Mouse (Mus musculus): Measurements from ENCODE around the gene Maz. TPM values are rescaled to one million over a fixed set of nuclear protein-coding genes. Genes with fewer than 3 reads are reported as not detected.

Maz gene
- total and polyA plus RNA-seq, 2 experiments from 2014 or later = 15.6 to 89.3 TPM

DNA sequence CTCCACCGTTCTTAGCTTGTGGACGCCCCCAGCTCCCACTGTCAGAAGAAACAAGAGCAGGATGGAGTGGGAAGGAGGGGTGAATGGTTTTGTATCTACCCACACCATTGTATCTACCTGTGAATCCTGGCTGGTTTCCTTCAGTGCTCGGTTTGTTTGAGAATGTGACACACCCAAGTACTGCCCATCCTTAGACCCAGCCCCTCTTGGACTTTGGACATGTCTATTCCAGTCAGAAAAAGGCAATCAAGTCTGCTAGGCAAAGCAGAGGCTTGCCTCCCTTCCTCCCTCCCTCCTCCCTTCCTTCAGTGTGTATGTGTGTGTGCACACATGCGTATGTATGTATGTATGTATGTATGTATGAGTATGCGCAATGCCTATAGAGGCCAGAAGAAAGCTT is 23.2 kb downstream of the Maz start:
- peaks cover 14% of the 10 kb centered on the region; the same call in 1 of the 2 replicates for H3K4me1 ChIP-seq (ENCODE audit: control insufficient read depth, insufficient read depth)
- peaks cover 6% of the 10 kb centered on the region for H3K36me3 ChIP-seq (replicated peaks; ENCODE audit: control insufficient read depth, insufficient read depth, low read length)
- no peaks in the 10 kb centered on the region for H3K27me3 ChIP-seq (ENCODE audit: control insufficient read depth, insufficient read depth, low read length)
- no peak for TF ChIP-seq EP300 (IDR thresholded peaks at IDR 0.05; ENCODE audit: low read depth)
- no peak for TF ChIP-seq CTCF (IDR thresholded peaks at IDR 0.05; ENCODE audit: low read depth)
- H3K9ac ChIP-seq (replicated peaks; ENCODE audit: low read depth, low read length) = no peak overlapping the region
- WGBS = 82% methylated on average over 5 of the region's 5 CpGs
- no peak for ATAC-seq (ENCODE audit: insufficient read depth, low read depth)
- no peak overlapping the region for H3K4me2 ChIP-seq (ENCODE audit: low read depth, low read length)
- H3K4me3 ChIP-seq (ENCODE audit: low read depth, low read length) = no peak overlapping the region
- no peaks in the 10 kb centered on the region for H3K9me3 ChIP-seq (replicated peaks; ENCODE audit: control insufficient read depth, low read length)
- DNase-seq (ENCODE audit: low spot score) = no peak
- no peak overlapping the region for H3K27ac ChIP-seq (ENCODE audit: low read depth)

DNA sequence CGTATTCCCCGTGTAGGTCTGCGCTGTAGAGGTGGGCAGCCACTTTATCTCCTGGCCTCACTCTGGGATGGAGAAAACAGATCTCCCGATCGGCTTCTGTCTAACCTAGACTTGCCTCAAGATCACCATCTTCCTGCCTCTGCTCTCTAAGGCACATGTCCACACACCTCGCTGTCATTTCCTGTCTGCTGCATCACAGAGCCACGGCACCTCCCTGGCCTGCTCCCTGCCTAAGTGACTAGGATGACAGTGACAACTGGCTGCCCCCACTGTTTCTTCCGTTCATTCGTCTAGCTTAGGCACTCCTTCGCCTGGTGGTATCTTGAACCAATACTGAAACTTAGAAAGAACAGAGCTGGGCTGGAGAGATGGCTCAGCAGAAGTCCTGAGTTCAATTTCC is 27.3 kb downstream of the Maz start:
- Histone ChIP-seq H3K9me3 (replicated peaks; ENCODE audit: control insufficient read depth, low read length) (no peaks in the 10 kb centered on the region), H3K36me3 (replicated peaks; ENCODE audit: control insufficient read depth, insufficient read depth, low read length) (peaks cover 32% of the 10 kb centered on the region), H3K9ac (replicated peaks; ENCODE audit: low read depth, low read length) (no peak overlapping the region), H3K4me2 (ENCODE audit: low read depth, low read length) (no peak overlapping the region), H3K4me3 (ENCODE audit: low read depth, low read length) (no peak overlapping the region), H3K27me3 (ENCODE audit: control insufficient read depth, insufficient read depth, low read length) (no peaks in the 10 kb centered on the region), H3K27ac (ENCODE audit: low read depth) (no peak overlapping the region), H3K4me1 (ENCODE audit: control insufficient read depth, insufficient read depth) (no peaks in the 10 kb centered on the region)
- DNase-seq (ENCODE audit: low spot score) (no peak), ATAC-seq (ENCODE audit: insufficient read depth, low read depth) (no peak)
- 67% methylated on average over 10 of the region's 10 CpGs for WGBS
- TF ChIP-seq EP300 (IDR thresholded peaks at IDR 0.05; ENCODE audit: low read depth) (no peak), CTCF (IDR thresholded peaks at IDR 0.05; ENCODE audit: low read depth) (no peak)

DNA sequence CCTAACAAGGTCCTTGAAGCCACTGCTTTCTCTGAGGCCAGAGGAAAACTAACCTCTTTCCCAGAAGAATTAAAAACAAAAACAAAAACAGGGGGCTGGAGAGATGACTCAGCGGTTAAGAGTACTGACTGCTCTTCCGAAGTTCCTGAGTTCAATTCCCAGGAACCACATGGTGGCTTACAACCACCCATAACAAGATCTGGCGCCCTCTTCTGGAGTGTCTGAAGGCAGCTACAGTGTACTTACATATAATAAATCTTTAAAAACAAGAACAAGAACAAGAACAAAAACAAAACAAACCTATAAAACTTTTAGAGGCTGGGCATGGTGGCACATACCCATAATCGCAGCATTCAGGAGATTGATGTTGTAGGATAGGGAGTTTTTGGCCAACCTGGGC is 30.4 kb downstream of the Maz start:
- WGBS = 81% methylated on average over 4 of the region's 4 CpGs
- Histone ChIP-seq H3K4me1 (ENCODE audit: control insufficient read depth, insufficient read depth) (no peaks in the 10 kb centered on the region), H3K4me2 (ENCODE audit: low read depth, low read length) (no peak overlapping the region), H3K4me3 (ENCODE audit: low read depth, low read length) (no peak overlapping the region), H3K9ac (replicated peaks; ENCODE audit: low read depth, low read length) (no peak overlapping the region), H3K27ac (ENCODE audit: low read depth) (no peak overlapping the region), H3K36me3 (replicated peaks; ENCODE audit: control insufficient read depth, insufficient read depth, low read length) (peaks cover 42% of the 10 kb centered on the region), H3K27me3 (ENCODE audit: control insufficient read depth, insufficient read depth, low read length) (no peaks in the 10 kb centered on the region), H3K9me3 (replicated peaks; ENCODE audit: control insufficient read depth, low read length) (no peaks in the 10 kb centered on the region)
- TF ChIP-seq EP300 (IDR thresholded peaks at IDR 0.05; ENCODE audit: low read depth) (no peak), CTCF (IDR thresholded peaks at IDR 0.05; ENCODE audit: low read depth) (peak; percentile 6; the same call in 1 of the 2 replicates)
- DNase-seq (ENCODE audit: low spot score) = no peak
- ATAC-seq (ENCODE audit: insufficient read depth, low read depth) = no peak

DNA sequence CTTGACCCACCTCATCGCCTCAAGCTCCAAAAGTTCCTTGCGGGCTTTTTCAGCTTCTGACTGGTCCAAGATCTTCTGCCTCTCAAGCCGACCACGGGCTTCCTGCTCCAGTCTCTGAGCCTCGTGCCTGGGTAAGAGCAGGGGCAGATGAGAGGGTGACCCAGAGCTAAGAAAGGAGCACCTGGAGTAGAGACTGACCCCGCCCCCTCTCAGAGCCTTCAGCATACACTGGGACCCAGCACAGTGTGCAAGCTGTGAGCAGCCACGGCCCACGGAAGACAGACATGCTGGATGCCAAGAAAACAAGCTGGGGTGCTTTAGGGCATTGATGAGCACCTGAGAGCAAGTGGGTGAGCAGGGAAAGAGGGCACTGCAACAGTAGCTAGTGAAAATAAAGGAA is 38.0 kb downstream of the Maz start:
- no peak overlapping the region for H3K4me3 ChIP-seq (ENCODE audit: low read depth, low read length)
- no peaks in the 10 kb centered on the region for H3K9me3 ChIP-seq (replicated peaks; ENCODE audit: control insufficient read depth, low read length)
- DNase-seq (ENCODE audit: low spot score) (no peak), ATAC-seq (ENCODE audit: insufficient read depth, low read depth) (no peak)
- H3K36me3 ChIP-seq (replicated peaks; ENCODE audit: control insufficient read depth, insufficient read depth, low read length) = peaks cover 33% of the 10 kb centered on the region
- no peak for TF ChIP-seq EP300 (IDR thresholded peaks at IDR 0.05; ENCODE audit: low read depth)
- no peak for TF ChIP-seq CTCF (IDR thresholded peaks at IDR 0.05; ENCODE audit: low read depth)
- H3K9ac ChIP-seq (replicated peaks; ENCODE audit: low read depth, low read length) = no peak overlapping the region
- H3K27ac ChIP-seq (ENCODE audit: low read depth) = no peak overlapping the region
- no peak overlapping the region for H3K4me2 ChIP-seq (ENCODE audit: low read depth, low read length)
- H3K4me1 ChIP-seq (ENCODE audit: control insufficient read depth, insufficient read depth) = no peaks in the 10 kb centered on the region
- 65% methylated on average over 8 of the region's 8 CpGs for WGBS
- H3K27me3 ChIP-seq (ENCODE audit: control insufficient read depth, insufficient read depth, low read length) = no peaks in the 10 kb centered on the region

DNA sequence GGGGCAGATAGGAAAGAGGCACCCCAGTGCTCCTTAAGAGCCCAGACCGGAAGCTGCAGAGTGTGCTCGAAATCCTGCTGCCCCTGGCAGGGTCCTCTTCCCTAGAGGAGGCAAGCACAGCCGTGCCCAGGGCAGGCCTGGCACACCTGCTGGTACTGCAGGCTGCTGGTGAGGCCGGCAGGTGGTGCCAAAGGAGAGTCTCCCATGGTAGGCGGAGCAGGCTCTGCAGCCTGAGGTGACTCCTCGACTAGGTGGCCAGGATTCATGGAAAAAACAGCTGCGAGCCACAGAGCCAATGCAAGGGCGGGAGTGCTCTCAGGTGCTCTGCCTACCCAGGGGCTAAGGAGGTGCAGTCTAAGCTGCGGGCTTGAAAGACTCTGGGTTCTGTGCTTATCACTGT is 40.5 kb downstream of the Maz start:
- no peak overlapping the region for H3K4me2 ChIP-seq (ENCODE audit: low read depth, low read length)
- no peaks in the 10 kb centered on the region for H3K9me3 ChIP-seq (replicated peaks; ENCODE audit: control insufficient read depth, low read length)
- H3K27me3 ChIP-seq (ENCODE audit: control insufficient read depth, insufficient read depth, low read length) = no peaks in the 10 kb centered on the region
- ATAC-seq (ENCODE audit: insufficient read depth, low read depth) = peak; percentile 74
- H3K4me3 ChIP-seq (ENCODE audit: low read depth, low read length) = no peak overlapping the region
- no peak overlapping the region for H3K27ac ChIP-seq (ENCODE audit: low read depth)
- no peak overlapping the region for H3K9ac ChIP-seq (replicated peaks; ENCODE audit: low read depth, low read length)
- WGBS = 44% methylated on average over 9 of the region's 9 CpGs
- peak; percentile 38 for DNase-seq (ENCODE audit: low spot score)
- no peaks in the 10 kb centered on the region for H3K4me1 ChIP-seq (ENCODE audit: control insufficient read depth, insufficient read depth)
- peak; percentile 62 for TF ChIP-seq CTCF (IDR thresholded peaks at IDR 0.05; ENCODE audit: low read depth)
- TF ChIP-seq EP300 (IDR thresholded peaks at IDR 0.05; ENCODE audit: low read depth) = no peak
- peaks cover 26% of the 10 kb centered on the region for H3K36me3 ChIP-seq (replicated peaks; ENCODE audit: control insufficient read depth, insufficient read depth, low read length)

DNA sequence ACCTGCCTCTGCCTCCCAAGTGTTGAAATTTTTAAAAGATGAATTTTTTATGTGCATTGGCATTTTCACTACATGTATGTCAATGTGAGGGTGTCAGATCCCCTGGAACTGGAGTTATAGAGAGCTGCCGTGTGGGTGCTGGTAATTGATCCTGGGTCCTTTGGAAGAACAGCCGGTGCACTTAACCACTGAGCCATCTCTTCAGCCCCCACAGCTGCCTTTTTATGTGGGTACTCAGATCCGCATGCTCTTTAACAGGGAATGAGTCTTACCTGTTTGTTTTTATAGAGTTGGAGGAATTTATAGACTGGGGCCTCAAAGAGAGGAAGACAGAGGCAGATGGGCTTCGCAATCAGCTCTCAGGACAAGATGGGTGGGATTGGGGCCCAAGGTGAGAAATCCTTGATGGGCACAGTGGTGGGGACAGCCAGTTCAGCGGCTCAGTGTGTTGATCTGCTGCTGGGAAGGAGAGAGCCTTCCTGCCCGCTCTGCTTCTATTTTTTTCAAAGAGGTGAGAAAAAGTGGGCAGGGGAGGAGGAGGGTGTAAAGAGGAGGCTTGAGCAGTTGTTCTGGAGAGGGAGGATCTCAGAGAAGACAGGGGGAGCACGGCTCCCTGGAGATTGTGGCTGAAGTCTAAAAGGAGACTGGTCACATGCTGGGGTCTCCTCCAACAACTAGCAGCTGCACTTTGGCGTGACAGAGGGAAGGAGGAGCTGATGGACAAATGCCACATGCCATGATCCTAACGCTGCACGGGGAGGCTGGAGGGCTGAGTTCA is 42.0 kb downstream of the Maz start:
- no peak overlapping the region for H3K4me3 ChIP-seq (ENCODE audit: low read depth, low read length)
- ATAC-seq (ENCODE audit: insufficient read depth, low read depth) (no peak), DNase-seq (ENCODE audit: low spot score) (no peak)
- TF ChIP-seq EP300 (IDR thresholded peaks at IDR 0.05; ENCODE audit: low read depth) (no peak), CTCF (IDR thresholded peaks at IDR 0.05; ENCODE audit: low read depth) (no peak)
- peaks cover 30% of the 10 kb centered on the region for H3K36me3 ChIP-seq (replicated peaks; ENCODE audit: control insufficient read depth, insufficient read depth, low read length)
- no peaks in the 10 kb centered on the region for H3K4me1 ChIP-seq (ENCODE audit: control insufficient read depth, insufficient read depth)
- H3K27me3 ChIP-seq (ENCODE audit: control insufficient read depth, insufficient read depth, low read length) = no peaks in the 10 kb centered on the region
- H3K27ac ChIP-seq (ENCODE audit: low read depth) = no peak overlapping the region
- no peak overlapping the region for H3K9ac ChIP-seq (replicated peaks; ENCODE audit: low read depth, low read length)
- WGBS = 38% methylated on average over 10 of the region's 10 CpGs
- H3K9me3 ChIP-seq (replicated peaks; ENCODE audit: control insufficient read depth, low read length) = no peaks in the 10 kb centered on the region
- H3K4me2 ChIP-seq (ENCODE audit: low read depth, low read length) = no peak overlapping the region

Data from heart, postnatal 0 days (tissue).